Mouse (Mus musculus) embryo, embryonic 9.5 days (tissue): ENCODE results near the gene Slc35a2.

ENCODE experiments used
- DNase-seq: peaks from one replicate; pipeline ENCODE4 v3.0.0-alpha.2; 2017; ENCODE audit errors: extremely low spot score

The Slc35a2 gene

GRCm38 (mm10) chrX:7883841-7884567 lies at the start of gene Slc35a2:
Slc35a2 (plus strand) TSS chrX:7884028.
- peak; percentile 80 for DNase-seq

- DNase-seq = no peak
Observed at GRCm38 (mm10) chrX:7837146-7837545, 46.7 kb upstream of the Slc35a2 start.

GRCm38 (mm10) chrX:7840842-7841162 lies 43.0 kb upstream of the Slc35a2 start:
- DNase-seq = no peak

- peak; percentile 87 for DNase-seq
Observed at GRCm38 (mm10) chrX:7841163-7842162, 42.4 kb upstream of the Slc35a2 start, which contains the start of gene Otud5. Otud5 (plus strand) TSS chrX:7841364.

- no peak for DNase-seq
Observed at GRCm38 (mm10) chrX:7842318-7842717, 41.5 kb upstream of the Slc35a2 start.

- no peak for DNase-seq
Observed at GRCm38 (mm10) chrX:7847845-7848244, 36.0 kb upstream of the Slc35a2 start.

- no peak for DNase-seq
Observed at GRCm38 (mm10) chrX:7854578-7854977, 29.2 kb upstream of the Slc35a2 start.

- no peak for DNase-seq
Observed at GRCm38 (mm10) chrX:7859191-7859753, 24.6 kb upstream of the Slc35a2 start.

GRCm38 (mm10) chrX:7863181-7863580 lies 20.6 kb upstream of the Slc35a2 start:
- DNase-seq = no peak

- no peak for DNase-seq
Observed at GRCm38 (mm10) chrX:7864551-7864950, 19.3 kb upstream of the Slc35a2 start.

- no peak for DNase-seq
Observed at GRCm38 (mm10) chrX:7865343-7865742, 18.5 kb upstream of the Slc35a2 start.

GRCm38 (mm10) chrX:7865786-7866185 lies 18.0 kb upstream of the Slc35a2 start:
- no peak for DNase-seq

- DNase-seq = no peak
Observed at GRCm38 (mm10) chrX:7867141-7867540, 16.7 kb upstream of the Slc35a2 start.

- DNase-seq = no peak
Observed at GRCm38 (mm10) chrX:7868506-7868905, 15.3 kb upstream of the Slc35a2 start.

GRCm38 (mm10) chrX:7869826-7870225 lies 14.0 kb upstream of the Slc35a2 start:
- no peak for DNase-seq

GRCm38 (mm10) chrX:7878007-7878419 lies 5.8 kb upstream of the Slc35a2 start, which contains the start of gene Pim2:
Pim2 (plus strand) TSS chrX:7878262.
- peak; percentile 69 for DNase-seq

- DNase-seq = no peak
Observed at GRCm38 (mm10) chrX:7878495-7878894, 5.3 kb upstream of the Slc35a2 start.

GRCm38 (mm10) chrX:7879819-7880218 lies 4.0 kb upstream of the Slc35a2 start:
- peak; percentile 71 for DNase-seq

- no peak for DNase-seq
Observed at GRCm38 (mm10) chrX:7898211-7898610, 14.4 kb downstream of the Slc35a2 start.

GRCm38 (mm10) chrX:7898880-7899874 lies 15.3 kb downstream of the Slc35a2 start, which contains the start of the genes Pqbp1 and Timm17b:
Pqbp1 (minus strand) TSS chrX:7899269.
Timm17b (plus strand) TSS chrX:7899357.
- peak; percentile 83 for DNase-seq

GRCm38 (mm10) chrX:7904441-7904840 lies 20.6 kb downstream of the Slc35a2 start:
- no peak for DNase-seq
